In genomic region chr15:100144854-100145824, GRCm38 (mm10) we compare ENCODE assay signal across 10 mouse cellular contexts.
A peak's percentile ranks its signal among the peaks of the same experiment; 100 is the strongest.
DNase-seq lines count a peak whose midpoint lies in the region; ATAC-seq and TF ChIP-seq lines count a peak whose summit lies in the region.
"Had no signal": no experiment of that assay in that cellular context is flagged by ENCODE, and none has a peak within 500 bp of the region (broad histone marks: within the 10 kb centered on the region; RNA-seq: fewer than 3 reads in every experiment).

No protein-coding gene starts in this region.

- peak; percentile 7; the same call in 1 of the 2 replicates for TF ChIP-seq CTCF in lung, embryonic 14.5 days (IDR thresholded peaks at IDR 0.05; ENCODE audit: low read depth)

- no peak overlapping the region for H3K9ac ChIP-seq in heart, embryonic 15.5 days
- H3K9ac ChIP-seq in lung, embryonic 14.5 days = no peak overlapping the region
- H3K9ac ChIP-seq in neural tube, embryonic 15.5 days (replicated peaks) = no peak overlapping the region
- H3K9ac ChIP-seq in forebrain, embryonic 15.5 days (replicated peaks) = no peak overlapping the region
- H3K9ac ChIP-seq: limb, embryonic 15.5 days had no signal

- no peaks in the 10 kb centered on the region for H3K9me3 ChIP-seq in heart, embryonic 15.5 days (replicated peaks)
- H3K9me3 ChIP-seq in lung, embryonic 14.5 days (ENCODE audit: low read depth, low read length) = no peaks in the 10 kb centered on the region
- no peaks in the 10 kb centered on the region for H3K9me3 ChIP-seq in neural tube, embryonic 15.5 days (replicated peaks)
- no peaks in the 10 kb centered on the region for H3K9me3 ChIP-seq in forebrain, embryonic 15.5 days
- H3K9me3 ChIP-seq: limb, embryonic 15.5 days had no signal

- ATAC-seq in heart, embryonic 15.5 days (replicated peaks; ENCODE audit: insufficient number of reproducible peaks, insufficient read depth, low FRiP score, low read depth) = no peak
- ATAC-seq in lung, embryonic 14.5 days (ENCODE audit: insufficient read depth) = no peak
- ATAC-seq in neural tube, embryonic 15.5 days (ENCODE audit: low FRiP score) = no peak
- ATAC-seq in forebrain, embryonic 15.5 days (replicated peaks) = no peak

- H3K4me2 ChIP-seq in heart, embryonic 15.5 days = no peak overlapping the region
- no peak overlapping the region for H3K4me2 ChIP-seq in lung, embryonic 14.5 days
- H3K4me2 ChIP-seq in neural tube, embryonic 15.5 days = no peak overlapping the region
- no peak overlapping the region for H3K4me2 ChIP-seq in forebrain, embryonic 15.5 days (replicated peaks)
- H3K4me2 ChIP-seq: limb, embryonic 15.5 days had no signal

- 60% methylated on average over 15 of the region's 15 CpGs for WGBS in heart, embryonic 15.5 days
- 44% methylated on average over 15 of the region's 15 CpGs for WGBS in lung, embryonic 14.5 days
- 47% methylated on average over 15 of the region's 15 CpGs for WGBS in neural tube, embryonic 15.5 days
- WGBS in forebrain, embryonic 15.5 days = 56% methylated on average over 15 of the region's 15 CpGs

- H3K27ac ChIP-seq in heart, embryonic 15.5 days = peak overlapping the region; percentile 27; the same call in 1 of the 2 replicates
- 0 out of 2 replicates have a peak overlapping the region, but pooled peaks have one; percentile 45 for H3K27ac ChIP-seq in lung, embryonic 14.5 days (ENCODE audit: low read depth)
- 0 out of 2 replicates have a peak overlapping the region, but pooled peaks have one; percentile 58 for H3K27ac ChIP-seq in neural tube, embryonic 15.5 days (replicated peaks)
- H3K27ac ChIP-seq in forebrain, embryonic 15.5 days (replicated peaks) = no peak overlapping the region
- H3K27ac ChIP-seq: limb, embryonic 15.5 days had no signal

- DNase-seq in heart, adult 11 months = no peak
- DNase-seq in lung, embryonic 14.5 days = peak; percentile 51
- DNase-seq in lung, postnatal 14 days = no peak
- DNase-seq in brain, adult 2 months (ENCODE audit: low read depth, low spot score) = peak; percentile 85
- no peak for DNase-seq in adrenal gland, postnatal 10 days
- DNase-seq: kidney, adult 2 months had no signal

- no peak overlapping the region for H3K4me3 ChIP-seq in heart, embryonic 15.5 days
- no peak overlapping the region for H3K4me3 ChIP-seq in lung, embryonic 14.5 days (ENCODE audit: low read depth, low read length)
- H3K4me3 ChIP-seq in neural tube, embryonic 15.5 days (replicated peaks) = no peak overlapping the region
- no peak overlapping the region for H3K4me3 ChIP-seq in forebrain, embryonic 15.5 days
- H3K4me3 ChIP-seq: limb, embryonic 15.5 days had no signal

- H3K27me3 ChIP-seq in heart, embryonic 15.5 days = no peaks in the 10 kb centered on the region
- H3K27me3 ChIP-seq in lung, embryonic 14.5 days (ENCODE audit: insufficient read depth, low read length) = no peaks in the 10 kb centered on the region
- H3K27me3 ChIP-seq in neural tube, embryonic 15.5 days (replicated peaks) = no peaks in the 10 kb centered on the region
- H3K27me3 ChIP-seq in forebrain, embryonic 15.5 days = no peaks in the 10 kb centered on the region
- H3K27me3 ChIP-seq: limb, embryonic 15.5 days had no signal

- no peaks in the 10 kb centered on the region; the same call in 1 of the 2 replicates for H3K36me3 ChIP-seq in heart, embryonic 15.5 days
- peaks cover 5% of the 10 kb centered on the region; the same call in 1 of the 2 replicates for H3K36me3 ChIP-seq in lung, embryonic 14.5 days (ENCODE audit: insufficient read depth)
- no peaks in the 10 kb centered on the region; the same call in 1 of the 2 replicates for H3K36me3 ChIP-seq in neural tube, embryonic 15.5 days
- no peaks in the 10 kb centered on the region for H3K36me3 ChIP-seq in forebrain, embryonic 15.5 days
- H3K36me3 ChIP-seq: limb, embryonic 15.5 days had no signal

- peaks cover 19% of the 10 kb centered on the region for H3K4me1 ChIP-seq in heart, embryonic 15.5 days (replicated peaks)
- peaks cover 2% of the 10 kb centered on the region; the same call in 1 of the 2 replicates for H3K4me1 ChIP-seq in lung, embryonic 14.5 days (ENCODE audit: insufficient read depth)
- H3K4me1 ChIP-seq in neural tube, embryonic 15.5 days = peaks cover 30% of the 10 kb centered on the region
- peaks cover 20% of the 10 kb centered on the region for H3K4me1 ChIP-seq in forebrain, embryonic 15.5 days

Comparison
In these comparisons a context has a peak if more than half of its experiments do, and no peak if none do; other contexts are left out.
1. DNase-seq: peak in lung, embryonic 14.5 days (single experiment) and brain, adult 2 months (single experiment); none in heart, adult 11 months (single experiment), lung, postnatal 14 days (single experiment) and adrenal gland, postnatal 10 days (single experiment).